Mouse (Mus musculus) bone marrow, adult 2 months (tissue): ENCODE results near the gene Fam83c.

Experiments
- CTCF ChIP-seq: fragments of 200-500 bp; IDR thresholded peaks from 2 replicates; pipeline ENCODE4 v1.5.1; 2011; ENCODE audit warnings: low read length, control low read depth; ENCODE audit not compliant: control insufficient read depth, insufficient read depth
- POLR2A ChIP-seq: fragments of 200-500 bp; IDR thresholded peaks from 2 replicates; pipeline ENCODE4 v1.6.1; 2011; ENCODE audit warnings: low read depth, mild to moderate bottlenecking, control low read depth, low read length, borderline replicate concordance; ENCODE audit not compliant: control insufficient read depth

DNA sequence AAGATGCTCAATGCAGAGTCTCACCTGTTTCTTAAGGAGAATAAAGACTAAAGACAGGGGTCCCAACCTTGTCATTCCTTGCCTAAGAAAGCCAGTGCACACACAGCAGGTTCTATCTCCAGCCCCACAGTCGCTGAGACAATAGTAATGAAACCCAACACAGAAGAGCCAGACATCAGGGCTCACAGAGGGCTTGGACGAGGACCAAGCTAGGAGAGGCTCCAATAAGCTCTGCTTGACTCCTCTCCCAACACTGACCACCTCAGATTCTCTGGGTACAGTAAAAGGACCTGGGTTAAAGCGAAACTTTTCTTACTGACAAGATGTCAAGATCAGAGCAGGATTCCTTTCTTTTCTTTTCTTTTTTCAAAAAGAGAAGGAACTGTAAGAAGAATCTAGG, 36.0 kb downstream of the Fam83c start:
- TF ChIP-seq CTCF (no peak), POLR2A (no peak)
